Mouse (Mus musculus): ENCODE measurements around the gene Gm5678. TPM values are rescaled to one million over a fixed set of nuclear protein-coding genes. Genes with fewer than 3 reads are reported as not detected.

The Gm5678 gene
- polyA plus RNA-seq (2017; shearing (Covaris generic)) = not detected

- no peak for ATAC-seq
Measured at GRCm38 (mm10) chr16:93627761-93628400, at the start of gene Gm5678. Gene Gm5678, plus strand, starts transcription at chr16:93628097.

GRCm38 (mm10) chr16:93578346-93579005 is 49.4 kb upstream of the Gm5678 start:
- ATAC-seq = no peak

- no peak for ATAC-seq
Measured at GRCm38 (mm10) chr16:93581125-93581524, 46.8 kb upstream of the Gm5678 start.

GRCm38 (mm10) chr16:93584976-93585702 is 42.8 kb upstream of the Gm5678 start:
- ATAC-seq = peak; percentile 28

GRCm38 (mm10) chr16:93585703-93586205 is 42.1 kb upstream of the Gm5678 start:
- peak; percentile 67 for ATAC-seq

- peak; percentile 71 for ATAC-seq
Measured at GRCm38 (mm10) chr16:93586382-93586781, 41.5 kb upstream of the Gm5678 start.

- ATAC-seq = no peak
Measured at GRCm38 (mm10) chr16:93588281-93588680, 39.6 kb upstream of the Gm5678 start.

GRCm38 (mm10) chr16:93590915-93591314 is 37.0 kb upstream of the Gm5678 start:
- no peak for ATAC-seq

GRCm38 (mm10) chr16:93591450-93592430 is 36.2 kb upstream of the Gm5678 start:
- ATAC-seq = no peak

- no peak for ATAC-seq
Measured at GRCm38 (mm10) chr16:93592711-93593110, 35.2 kb upstream of the Gm5678 start.

GRCm38 (mm10) chr16:93593406-93593805 is 34.5 kb upstream of the Gm5678 start:
- no peak for ATAC-seq

- ATAC-seq = no peak
Measured at GRCm38 (mm10) chr16:93594448-93594847, 33.4 kb upstream of the Gm5678 start.

- ATAC-seq = no peak
Measured at GRCm38 (mm10) chr16:93595766-93596165, 32.1 kb upstream of the Gm5678 start.

GRCm38 (mm10) chr16:93596807-93597206 is 31.1 kb upstream of the Gm5678 start:
- ATAC-seq = no peak

- ATAC-seq = no peak
Measured at GRCm38 (mm10) chr16:93597551-93597950, 30.3 kb upstream of the Gm5678 start.

- ATAC-seq = no peak
Measured at GRCm38 (mm10) chr16:93599461-93599860, 28.4 kb upstream of the Gm5678 start.

- ATAC-seq = peak; percentile 79
Measured at GRCm38 (mm10) chr16:93603439-93604212, 24.3 kb upstream of the Gm5678 start, which contains the start of gene Setd4. Gene Setd4, minus strand, starts transcription at chr16:93604063.

GRCm38 (mm10) chr16:93604481-93604969 is 23.4 kb upstream of the Gm5678 start:
- ATAC-seq = no peak

- no peak for ATAC-seq
Measured at GRCm38 (mm10) chr16:93605553-93605952, 22.3 kb upstream of the Gm5678 start, which contains the start of gene Cbr1. Gene Cbr1, plus strand, starts transcription at chr16:93605853.

GRCm38 (mm10) chr16:93606146-93606545 is 21.8 kb upstream of the Gm5678 start:
- ATAC-seq = no peak

GRCm38 (mm10) chr16:93607669-93608101 is 20.2 kb upstream of the Gm5678 start:
- peak; percentile 60 for ATAC-seq
